Mouse (Mus musculus) hindbrain, embryonic 15.5 days (tissue): ENCODE measurements at regions not wholly inside any gene's neighbourhood (a gene's known extent, or its start where the extent isn't known, plus 50 kb on each side); places are given as distances from the start of the nearest gene placed in this dataset.
A peak's percentile ranks its signal among the peaks of the same experiment; 100 is the strongest.

ENCODE experiments used
- ATAC-seq: fragments of 200-750 bp; cut with Nextera tagmentation; 2 replicates; pipeline ENCODE4 v1.8.0; 2017; ENCODE audit warnings: low read depth, moderate number of reproducible peaks, moderate TSS enrichment; ENCODE audit not compliant: low FRiP score
- H3K27ac ChIP-seq: fragments of 300-500 bp; sonication (generic); replicated peaks from 2 replicates; pipeline ENCODE4 v1.5.1; 2015; ENCODE audit warnings: mild to moderate bottlenecking, inconsistent platforms
- H3K27me3 ChIP-seq: fragments of 300-500 bp; sonication (generic); 2 replicates; pipeline ENCODE4 v1.6.1; 2015; ENCODE audit warnings: control low read depth, inconsistent platforms
- H3K36me3 ChIP-seq: fragments of 300-500 bp; sonication (generic); 2 replicates; pipeline ENCODE4 v1.6.1; 2015; ENCODE audit warnings: control low read depth, inconsistent platforms
- H3K4me1 ChIP-seq: fragments of 300-500 bp; sonication (generic); replicated peaks from 2 replicates; pipeline ENCODE4 v1.6.1; 2015; ENCODE audit warnings: control low read depth, inconsistent platforms
- H3K4me2 ChIP-seq: fragments of 300-500 bp; sonication (generic); 2 replicates; pipeline ENCODE4 v1.6.1; 2015; ENCODE audit warnings: moderate library complexity, mild to moderate bottlenecking, inconsistent platforms
- H3K4me3 ChIP-seq: fragments of 300-500 bp; sonication (generic); 2 replicates; pipeline ENCODE4 v1.5.1; 2015; ENCODE audit warnings: mild to moderate bottlenecking, inconsistent platforms
- H3K9ac ChIP-seq: fragments of 300-500 bp; sonication (generic); 2 replicates; pipeline ENCODE4 v1.6.1; 2015; ENCODE audit warnings: inconsistent platforms
- H3K9me3 ChIP-seq: fragments of 300-500 bp; sonication (generic); 2 replicates; pipeline ENCODE4 v1.6.1; 2016; ENCODE audit warnings: control low read depth, inconsistent platforms
- WGBS: fragments of 180-500 bp; shearing (Covaris S2); methylation state at CpG from one replicate; pipeline ENCODE4 v1.1.7; 2015; 5-methylcytosine and 5-hydroxymethylcytosine counted together

DNA sequence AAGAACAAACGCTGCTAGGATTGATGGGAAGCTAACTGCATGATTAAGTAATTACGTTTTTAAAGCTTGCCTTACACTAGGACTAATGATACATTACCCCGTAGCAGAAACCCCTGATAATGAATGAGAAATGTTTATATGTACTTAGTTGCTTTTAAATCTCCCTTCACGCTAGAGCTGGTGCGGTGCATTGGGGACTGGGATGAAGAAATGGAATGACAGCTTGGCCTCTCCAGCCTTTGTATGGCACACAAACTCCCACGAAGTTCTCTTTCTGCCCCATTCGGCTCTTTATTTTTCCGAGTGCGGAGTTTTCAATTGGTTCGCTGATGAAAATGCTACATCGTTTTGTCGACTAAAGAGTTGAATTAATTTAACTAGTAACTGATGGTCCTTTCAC, 659.8 kb downstream of the Tfap2b start:
- no peaks in the 10 kb centered on the region for H3K27me3 ChIP-seq
- H3K36me3 ChIP-seq: no peaks in the 10 kb centered on the region
- no peaks in the 10 kb centered on the region for H3K9me3 ChIP-seq
- ATAC-seq: no peak
- no peaks in the 10 kb centered on the region for H3K4me1 ChIP-seq
- H3K27ac ChIP-seq: no peak overlapping the region
- 53% methylated on average over 12 of the region's 12 CpGs for WGBS
- no peak overlapping the region for H3K9ac ChIP-seq
- no peak overlapping the region for H3K4me2 ChIP-seq
- H3K4me3 ChIP-seq: no peak overlapping the region

DNA sequence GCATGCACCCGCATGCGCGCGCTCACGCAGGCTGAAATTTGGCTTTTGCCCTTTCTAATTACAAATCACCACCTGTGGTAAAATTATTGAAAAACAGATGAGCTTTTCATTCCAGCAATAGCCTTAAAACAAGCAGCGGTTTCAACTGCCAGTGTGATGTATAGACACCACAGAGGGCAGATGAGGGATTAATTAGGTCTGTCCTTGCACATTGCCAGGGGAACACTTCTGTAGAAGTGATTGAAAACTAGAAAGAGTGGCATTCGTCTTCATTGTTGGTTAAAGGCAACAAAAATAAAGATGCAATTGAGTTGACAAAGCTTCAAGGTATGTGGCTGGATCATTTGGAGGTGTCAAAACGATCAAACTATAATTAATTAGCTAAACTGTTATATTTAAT, 672.5 kb downstream of the Tfap2b start:
- peak; percentile 68; the same call in 1 of the 2 replicates for ATAC-seq
- Histone ChIP-seq H3K36me3 (no peaks in the 10 kb centered on the region), H3K27me3 (no peaks in the 10 kb centered on the region), H3K9ac (no peak overlapping the region), H3K27ac (no peak overlapping the region), H3K4me3 (peak overlapping the region; percentile 10; the same call in 1 of the 2 replicates), H3K4me2 (peak overlapping the region; percentile 35), H3K4me1 (0 out of 2 replicates have a peak, but pooled peaks cover 3% of the 10 kb centered on the region), H3K9me3 (no peaks in the 10 kb centered on the region)
- 23% methylated on average over 8 of the region's 8 CpGs for WGBS

DNA sequence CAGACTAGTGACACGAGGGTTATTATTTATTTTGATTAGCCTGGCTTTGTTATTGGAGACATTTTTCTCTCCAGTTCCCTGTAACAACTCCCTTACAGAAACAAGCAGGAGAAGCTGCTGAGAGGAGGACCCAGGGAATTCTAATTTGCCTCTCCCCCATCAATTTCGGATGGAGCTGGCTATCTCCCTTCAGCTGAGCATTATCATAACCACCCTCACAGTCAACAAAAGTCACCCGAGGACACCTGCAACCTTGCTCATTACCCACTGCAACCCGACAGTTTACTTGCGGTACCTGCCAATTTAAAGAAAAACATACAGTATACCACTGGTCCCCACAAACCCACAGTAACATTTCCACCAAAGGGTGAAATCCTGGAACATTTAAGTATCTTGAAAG, 690.7 kb downstream of the Tfap2b start:
- Histone ChIP-seq H3K27me3 (no peaks in the 10 kb centered on the region), H3K36me3 (no peaks in the 10 kb centered on the region), H3K4me2 (no peak overlapping the region), H3K9me3 (no peaks in the 10 kb centered on the region), H3K4me1 (peaks cover 10% of the 10 kb centered on the region; the same call in 1 of the 2 replicates), H3K9ac (no peak overlapping the region), H3K4me3 (no peak overlapping the region), H3K27ac (no peak overlapping the region)
- 44% methylated on average over 5 of the region's 5 CpGs for WGBS
- peak; percentile 15; the same call in 1 of the 2 replicates for ATAC-seq

DNA sequence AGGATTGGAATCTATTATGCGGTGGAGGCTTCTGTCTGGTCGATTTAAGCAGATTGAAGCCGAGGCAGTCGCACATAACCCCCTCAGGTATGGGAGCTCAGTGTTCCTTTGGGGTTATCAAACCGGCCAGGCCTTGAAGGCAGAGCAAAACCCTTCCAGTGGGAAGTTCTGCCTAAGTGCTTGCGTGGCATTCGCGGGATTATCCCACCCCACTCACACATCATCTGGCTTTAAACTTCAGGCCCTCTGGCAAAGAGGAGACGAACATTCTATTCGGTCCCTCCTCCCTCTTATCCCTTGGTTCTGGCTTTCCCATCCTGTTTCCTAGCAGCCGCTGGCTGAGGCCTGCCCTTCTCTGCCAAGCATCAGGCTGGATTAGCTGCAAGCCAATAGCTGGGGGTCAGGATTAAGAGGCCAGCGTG, 691.2 kb downstream of the Tfap2b start:
- no peaks in the 10 kb centered on the region for H3K9me3 ChIP-seq
- H3K4me2 ChIP-seq: no peak overlapping the region
- no peaks in the 10 kb centered on the region for H3K27me3 ChIP-seq
- peak; percentile 68 for ATAC-seq
- H3K4me1 ChIP-seq: peaks cover 10% of the 10 kb centered on the region; the same call in 1 of the 2 replicates
- no peak overlapping the region for H3K27ac ChIP-seq
- H3K9ac ChIP-seq: no peak overlapping the region
- no peak overlapping the region for H3K4me3 ChIP-seq
- WGBS: 34% methylated on average over 12 of the region's 12 CpGs
- H3K36me3 ChIP-seq: no peaks in the 10 kb centered on the region

DNA sequence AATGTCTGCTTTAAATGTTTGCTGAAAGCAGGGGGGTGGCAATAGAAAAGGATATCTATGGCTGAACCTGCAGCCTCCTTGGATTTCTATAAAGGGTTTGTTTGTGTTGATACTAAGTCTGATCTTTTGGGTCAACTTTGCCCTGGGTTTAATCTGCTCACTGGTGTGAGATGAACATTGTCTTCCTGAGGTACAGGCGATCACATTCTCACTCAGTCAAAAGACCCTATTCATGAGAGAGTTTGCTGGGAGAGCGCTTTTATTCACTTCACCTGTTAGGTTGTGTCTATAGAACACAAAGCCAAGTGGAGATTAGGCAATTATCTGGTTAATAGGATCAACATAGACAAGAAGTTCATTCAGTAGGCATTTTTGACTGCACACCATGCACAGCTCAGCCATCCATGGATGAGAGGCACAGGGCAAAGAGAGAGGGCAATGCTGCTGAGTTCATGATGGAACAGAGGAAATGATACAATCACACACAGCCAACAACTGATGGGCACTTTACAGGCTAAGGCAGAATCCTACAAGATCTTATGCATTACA, 692.3 kb downstream of the Tfap2b start:
- H3K27me3 ChIP-seq: no peaks in the 10 kb centered on the region
- no peak overlapping the region for H3K27ac ChIP-seq
- H3K9me3 ChIP-seq: no peaks in the 10 kb centered on the region
- H3K4me3 ChIP-seq: no peak overlapping the region
- 28% methylated on average over 2 of the region's 2 CpGs for WGBS
- peaks cover 10% of the 10 kb centered on the region; the same call in 1 of the 2 replicates for H3K4me1 ChIP-seq
- no peak overlapping the region for H3K4me2 ChIP-seq
- ATAC-seq: no peak
- H3K9ac ChIP-seq: no peak overlapping the region
- H3K36me3 ChIP-seq: no peaks in the 10 kb centered on the region

DNA sequence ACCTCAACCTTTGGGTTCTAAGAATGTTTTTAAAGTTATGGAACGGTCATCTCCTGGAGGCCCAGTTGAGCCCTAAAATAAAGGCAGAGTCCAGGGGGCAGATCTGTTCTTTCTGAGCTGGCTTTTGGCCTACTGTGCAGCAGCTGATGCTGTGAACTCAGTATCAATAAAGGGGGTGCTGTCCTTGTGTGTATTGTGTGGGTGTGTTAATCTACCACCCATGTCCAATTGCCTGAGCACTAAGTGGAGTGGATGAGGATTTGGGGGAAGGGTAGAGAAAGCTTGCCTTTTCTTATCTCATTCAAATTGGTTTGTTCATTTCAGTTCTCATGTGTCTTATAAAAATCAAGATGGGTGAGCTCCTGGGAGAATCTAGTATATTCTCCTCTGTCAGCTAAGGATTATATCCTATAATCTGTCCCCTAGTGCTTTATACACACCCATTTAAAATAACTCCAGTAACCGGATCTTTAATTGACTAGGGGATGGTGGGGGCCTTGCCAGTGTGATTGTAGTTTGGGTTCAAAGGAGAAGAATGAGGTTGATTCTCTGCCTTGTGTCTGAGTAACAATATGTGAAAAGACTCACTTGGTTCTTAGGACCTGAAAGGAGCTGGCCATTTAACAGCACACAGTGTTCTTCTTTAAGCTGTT, 703.6 kb downstream of the Tfap2b start:
- 43% methylated on average over 2 of the region's 2 CpGs for WGBS
- Histone ChIP-seq H3K9ac (no peak overlapping the region), H3K4me2 (no peak overlapping the region), H3K4me1 (no peaks in the 10 kb centered on the region), H3K27ac (no peak overlapping the region), H3K36me3 (no peaks in the 10 kb centered on the region), H3K27me3 (no peaks in the 10 kb centered on the region), H3K9me3 (no peaks in the 10 kb centered on the region), H3K4me3 (no peak overlapping the region)
- ATAC-seq: no peak

DNA sequence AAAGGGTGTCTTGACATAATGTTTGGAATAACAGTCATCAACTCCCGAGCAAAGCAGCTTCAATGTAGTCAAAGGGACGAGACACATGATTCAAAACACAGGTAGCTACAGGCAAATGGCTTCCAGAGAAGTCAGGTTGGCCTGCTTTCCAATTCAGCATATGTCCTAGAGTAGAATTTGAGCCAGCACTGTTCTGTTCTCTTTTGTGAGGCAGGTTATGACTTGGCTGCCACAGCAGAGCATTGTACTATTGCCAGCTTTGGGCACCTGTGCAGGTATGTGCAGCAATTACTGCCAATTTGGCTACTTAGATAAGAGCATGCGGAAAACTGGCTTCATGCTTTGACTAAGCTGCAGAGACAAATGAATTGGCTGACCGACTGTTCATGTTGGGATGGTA, 699.1 kb downstream of the Pkhd1 start:
- ATAC-seq: no peak
- no peak overlapping the region for H3K4me2 ChIP-seq
- no peak overlapping the region for H3K4me3 ChIP-seq
- 91% methylated on average over 4 of the region's 4 CpGs for WGBS
- H3K27ac ChIP-seq: no peak overlapping the region
- H3K36me3 ChIP-seq: no peaks in the 10 kb centered on the region
- H3K4me1 ChIP-seq: no peaks in the 10 kb centered on the region
- no peaks in the 10 kb centered on the region for H3K9me3 ChIP-seq
- H3K27me3 ChIP-seq: no peaks in the 10 kb centered on the region
- no peak overlapping the region for H3K9ac ChIP-seq

DNA sequence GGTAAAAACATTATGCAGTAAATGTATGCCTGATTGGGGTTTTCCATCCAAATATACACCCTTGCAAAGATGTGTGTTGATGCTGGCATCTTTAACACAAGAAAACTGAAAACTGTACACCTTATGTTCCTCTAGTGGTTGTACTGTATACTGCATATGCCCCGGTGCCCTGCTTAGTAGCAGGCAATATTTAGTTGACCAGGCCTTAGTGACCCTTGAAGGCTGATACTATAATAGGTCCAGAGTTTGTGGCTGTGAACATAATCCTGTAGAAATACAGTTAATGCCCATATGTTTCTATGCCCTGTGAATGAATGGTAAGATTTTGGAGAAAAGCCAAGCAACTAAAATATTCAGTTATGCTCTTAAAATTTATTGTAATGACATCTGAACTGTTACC, 690.7 kb downstream of the Pkhd1 start:
- Histone ChIP-seq H3K4me2 (no peak overlapping the region), H3K27ac (no peak overlapping the region), H3K27me3 (no peaks in the 10 kb centered on the region), H3K4me3 (no peak overlapping the region), H3K36me3 (no peaks in the 10 kb centered on the region), H3K9ac (no peak overlapping the region), H3K4me1 (no peaks in the 10 kb centered on the region; the same call in 1 of the 2 replicates), H3K9me3 (no peaks in the 10 kb centered on the region)
- ATAC-seq: no peak
- whole genome bisulfite sequencing: 77% methylated on average over 1 of the region's 1 CpGs

DNA sequence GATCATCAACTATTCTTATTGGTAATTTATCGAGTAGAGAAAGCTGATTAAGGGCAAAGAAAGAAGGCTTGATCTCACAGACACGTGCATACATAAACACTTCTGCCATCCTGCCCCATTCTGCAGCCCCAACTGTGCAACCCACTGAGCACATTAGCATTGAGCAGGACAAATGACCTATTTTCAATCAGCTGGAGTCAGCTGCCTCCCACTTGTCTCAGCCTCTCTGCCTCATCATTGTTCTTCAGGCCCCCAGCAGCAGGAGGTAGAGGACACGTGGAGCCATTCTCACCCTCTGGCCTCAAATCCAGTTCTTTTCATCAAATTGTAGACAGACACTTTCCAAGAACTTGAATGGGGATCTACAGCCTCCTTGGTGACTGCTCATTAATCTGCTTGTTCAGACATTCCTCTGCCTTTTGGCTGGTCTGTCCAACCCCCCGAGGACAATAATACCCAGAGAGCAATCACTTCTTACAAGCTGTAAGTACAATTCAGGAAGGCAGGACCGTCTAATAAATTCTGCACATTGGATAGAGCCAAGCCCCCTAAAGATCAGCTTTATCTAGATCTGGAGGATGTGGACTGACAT, 690.0 kb downstream of the Pkhd1 start:
- Histone ChIP-seq H3K4me3 (no peak overlapping the region), H3K9ac (no peak overlapping the region), H3K4me2 (no peak overlapping the region), H3K9me3 (no peaks in the 10 kb centered on the region), H3K27me3 (no peaks in the 10 kb centered on the region), H3K36me3 (no peaks in the 10 kb centered on the region), H3K4me1 (no peaks in the 10 kb centered on the region; the same call in 1 of the 2 replicates), H3K27ac (no peak overlapping the region)
- 5% methylated on average over 5 of the region's 5 CpGs for WGBS
- ATAC-seq: peak; percentile 54; the same call in 1 of the 2 replicates

DNA sequence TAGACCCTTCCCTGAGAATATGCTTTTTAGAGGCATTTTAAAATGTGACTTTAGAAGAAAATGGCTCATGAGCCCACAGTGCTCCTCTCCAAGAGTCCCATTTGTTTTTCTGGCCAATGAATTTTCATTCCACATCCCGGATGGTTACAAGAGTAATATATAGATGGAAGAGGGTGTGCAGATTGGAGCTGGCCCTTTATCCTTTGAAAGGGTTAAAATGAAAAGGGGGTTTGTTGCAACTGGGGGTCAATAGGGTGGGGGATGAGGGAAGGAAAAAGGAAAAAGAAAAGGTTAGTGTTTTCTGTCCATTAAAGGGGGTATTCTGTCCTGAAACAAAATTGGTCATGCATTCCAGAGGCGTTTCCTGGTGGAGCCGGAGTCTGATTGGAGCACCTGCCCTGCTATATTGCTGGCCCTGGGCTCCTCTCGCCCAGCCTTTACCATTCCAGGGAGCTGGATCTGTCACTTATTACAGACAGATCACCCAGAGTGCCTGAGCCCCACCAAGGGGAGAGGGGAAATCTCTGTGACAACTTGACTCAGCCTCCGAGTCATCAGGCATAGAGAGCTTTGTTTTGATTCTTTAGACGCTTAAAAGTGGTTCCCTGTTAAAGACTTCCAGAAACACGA, 666.7 kb downstream of the Pkhd1 start:
- H3K4me1 ChIP-seq: no peaks in the 10 kb centered on the region
- H3K9me3 ChIP-seq: no peaks in the 10 kb centered on the region
- H3K4me3 ChIP-seq: no peak overlapping the region
- no peaks in the 10 kb centered on the region for H3K36me3 ChIP-seq
- H3K27ac ChIP-seq: no peak overlapping the region
- no peak overlapping the region for H3K9ac ChIP-seq
- WGBS: 11% methylated on average over 7 of the region's 7 CpGs
- peak overlapping the region; percentile 36 for H3K4me2 ChIP-seq
- ATAC-seq: peak; percentile 59; the same call in 1 of the 2 replicates
- H3K27me3 ChIP-seq: no peaks in the 10 kb centered on the region

DNA sequence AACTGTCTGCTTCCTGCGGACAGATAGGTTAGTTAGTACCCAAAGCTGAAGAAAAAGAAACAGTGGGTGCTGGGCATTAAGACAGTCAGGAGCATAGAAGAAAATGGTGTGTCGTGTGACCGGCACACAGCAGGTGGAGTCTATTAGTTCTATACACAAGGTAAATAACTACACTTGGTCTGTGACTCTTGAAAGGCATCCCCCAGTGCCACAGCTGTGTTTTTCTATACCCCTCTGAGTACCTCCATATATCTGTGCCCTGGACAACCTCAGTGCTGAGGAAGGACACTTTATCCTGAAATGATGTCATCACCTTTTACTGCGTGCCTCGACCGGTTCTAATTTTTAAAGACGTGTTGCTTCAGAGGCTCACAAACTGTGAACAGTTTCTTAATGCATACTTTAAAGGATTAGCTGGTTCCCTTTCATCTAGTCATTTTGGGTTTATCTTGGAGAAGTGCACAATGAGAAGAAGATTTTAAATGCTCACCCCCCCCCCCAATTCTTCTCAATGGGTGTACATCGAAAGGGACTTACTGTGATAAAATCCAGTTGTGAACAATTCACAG, 666.1 kb downstream of the Pkhd1 start:
- Histone ChIP-seq H3K4me1 (no peaks in the 10 kb centered on the region), H3K27me3 (no peaks in the 10 kb centered on the region), H3K9ac (no peak overlapping the region), H3K27ac (no peak overlapping the region), H3K36me3 (no peaks in the 10 kb centered on the region), H3K4me2 (peak overlapping the region; percentile 36), H3K9me3 (no peaks in the 10 kb centered on the region), H3K4me3 (no peak overlapping the region)
- 0 out of 2 replicates have a peak, but pooled peaks have one; percentile 19 for ATAC-seq
- 25% methylated on average over 8 of the region's 8 CpGs for WGBS

DNA sequence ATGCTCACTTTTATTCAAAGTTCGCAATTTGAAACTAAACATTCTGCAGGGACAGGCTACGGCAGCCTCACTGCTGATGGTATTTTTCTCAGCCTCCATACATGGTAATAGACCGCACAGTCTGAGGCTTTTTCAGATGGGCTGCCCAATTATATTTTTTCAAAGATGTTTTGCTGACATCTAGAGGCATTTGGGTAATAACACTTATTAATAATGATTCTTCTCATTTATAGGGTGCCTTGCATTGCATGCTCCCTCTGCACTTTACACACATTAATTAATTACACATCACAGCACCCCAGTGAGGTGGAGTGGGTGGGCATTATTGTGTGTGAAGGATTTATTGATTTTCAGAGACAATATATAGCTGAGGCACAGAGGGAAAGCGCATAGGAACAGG, 644.5 kb downstream of the Pkhd1 start:
- no peak overlapping the region for H3K27ac ChIP-seq
- no peak overlapping the region for H3K4me2 ChIP-seq
- H3K27me3 ChIP-seq: no peaks in the 10 kb centered on the region
- 36% methylated on average over 4 of the region's 4 CpGs for whole genome bisulfite sequencing
- peak; percentile 84 for ATAC-seq
- no peaks in the 10 kb centered on the region for H3K36me3 ChIP-seq
- no peak overlapping the region for H3K4me3 ChIP-seq
- H3K9ac ChIP-seq: no peak overlapping the region
- H3K9me3 ChIP-seq: no peaks in the 10 kb centered on the region
- no peaks in the 10 kb centered on the region for H3K4me1 ChIP-seq
